Mouse (Mus musculus) kidney, embryonic 14.5 days (tissue): ENCODE measurements around the gene Hoxd3. TPM values are rescaled to one million over a fixed set of nuclear protein-coding genes. Genes with fewer than 3 reads are reported as not detected.

Experiments used
- ATAC-seq: fragments of 200-750 bp; cut with Nextera tagmentation; 2 replicates; pipeline ENCODE4 v1.8.0; 2017; ENCODE audit warnings: moderate number of reproducible peaks, mild to moderate bottlenecking, moderate TSS enrichment, moderate library complexity; ENCODE audit not compliant: low FRiP score, low TSS enrichment
- H3K27ac ChIP-seq: fragments of 300-500 bp; sonication (generic); 2 replicates; pipeline ENCODE4 v1.5.1; 2014; ENCODE audit warnings: low read depth, mild to moderate bottlenecking, low read length, moderate library complexity, mixed read lengths
- H3K27me3 ChIP-seq: fragments of 300-500 bp; sonication (generic); 2 replicates; pipeline ENCODE4 v1.6.1; 2014; ENCODE audit warnings: mild to moderate bottlenecking, low read length; ENCODE audit not compliant: control insufficient read depth, insufficient read depth
- H3K36me3 ChIP-seq: fragments of 300-500 bp; sonication (generic); 2 replicates; pipeline ENCODE4 v1.6.1; 2014; ENCODE audit warnings: low read length, mixed read lengths; ENCODE audit not compliant: control insufficient read depth, insufficient read depth
- H3K4me1 ChIP-seq: fragments of 300-500 bp; sonication (generic); 2 replicates; pipeline ENCODE4 v1.6.1; 2014; ENCODE audit warnings: low read length, mixed read lengths; ENCODE audit not compliant: control insufficient read depth, insufficient read depth
- H3K4me2 ChIP-seq: fragments of 300-500 bp; sonication (generic); replicated peaks from 2 replicates; pipeline ENCODE4 v1.6.1; 2014; ENCODE audit warnings: low read depth, mild to moderate bottlenecking, low read length
- H3K4me3 ChIP-seq: fragments of 300-500 bp; sonication (generic); 2 replicates; pipeline ENCODE4 v1.5.1; 2014; ENCODE audit warnings: mild to moderate bottlenecking, low read length
- H3K9ac ChIP-seq: fragments of 300-500 bp; sonication (generic); 2 replicates; pipeline ENCODE4 v1.6.1; 2014; ENCODE audit warnings: low read depth, mild to moderate bottlenecking, low read length, moderate library complexity
- H3K9me3 ChIP-seq: fragments of 300-500 bp; sonication (generic); 2 replicates; pipeline ENCODE4 v1.6.1; 2016; ENCODE audit warnings: low read length; ENCODE audit not compliant: control insufficient read depth
- WGBS: fragments of 180-500 bp; shearing (Covaris S2); extraction: QIAGEN DNeasy Blood & Tissue Kit; methylation state at CpG from one replicate; pipeline ENCODE4 v1.1.7; 2014; 5-methylcytosine and 5-hydroxymethylcytosine counted together
- polyA plus RNA-seq: library from polyadenylated mRNA; unstranded; fragments of >200 nt; fragmentation: Nextera tagmentation; extraction: Ambion mirVana; gene quantifications from 2 replicates; pipeline ENCODE4 v1.2.1, GENCODE M21; 2014

Gene Hoxd3
- polyA plus RNA-seq, 1 experiment from 2014 or later = 12.6 TPM

GRCm38 (mm10) chr2:74737578-74738070, 25.9 kb downstream of the Hoxd3 start:
- H3K27me3 ChIP-seq = peaks cover 2% of the 10 kb centered on the region; the same call in 1 of the 2 replicates
- no peaks in the 10 kb centered on the region for H3K9me3 ChIP-seq
- H3K9ac ChIP-seq = peak overlapping the region; percentile 67
- ATAC-seq = no peak
- peak overlapping the region; percentile 95; the same call in 1 of the 2 replicates for H3K27ac ChIP-seq
- H3K4me1 ChIP-seq = peaks cover 63% of the 10 kb centered on the region
- peak overlapping the region; percentile 74 for H3K4me2 ChIP-seq
- peak overlapping the region; percentile 34 for H3K4me3 ChIP-seq
- 38% methylated on average over 7 of the region's 7 CpGs for WGBS
- no peaks in the 10 kb centered on the region for H3K36me3 ChIP-seq

GRCm38 (mm10) chr2:74738623-74739475, 27.1 kb downstream of the Hoxd3 start:
- Histone ChIP-seq H3K4me1 (peaks cover 61% of the 10 kb centered on the region), H3K4me3 (peak overlapping the region; percentile 34)

GRCm38 (mm10) chr2:74739476-74739800, 27.7 kb downstream of the Hoxd3 start:
- H3K4me3 ChIP-seq = peak overlapping the region; percentile 34
- H3K4me2 ChIP-seq = peak overlapping the region; percentile 74
- ATAC-seq = no peak
- 10% methylated on average over 2 of the region's 2 CpGs for WGBS
- no peaks in the 10 kb centered on the region for H3K27me3 ChIP-seq
- no peaks in the 10 kb centered on the region for H3K9me3 ChIP-seq
- H3K36me3 ChIP-seq = no peaks in the 10 kb centered on the region; the same call in 1 of the 2 replicates
- H3K9ac ChIP-seq = peak overlapping the region; percentile 72; the same call in 1 of the 2 replicates
- H3K27ac ChIP-seq = peak overlapping the region; percentile 95
- H3K4me1 ChIP-seq = peaks cover 56% of the 10 kb centered on the region

More at GRCm38 (mm10) chr2:74738623-74739475, 27.1 kb downstream of the Hoxd3 start:
- no peaks in the 10 kb centered on the region for H3K9me3 ChIP-seq
- H3K27ac ChIP-seq = peak overlapping the region; percentile 95
- WGBS = 4% methylated on average over 20 of the region's 20 CpGs
- H3K9ac ChIP-seq = peak overlapping the region; percentile 67; the same call in 1 of the 2 replicates
- H3K36me3 ChIP-seq = no peaks in the 10 kb centered on the region
- 0 out of 2 replicates have a peak, but pooled peaks have one; percentile 3 for ATAC-seq
- H3K4me2 ChIP-seq = peak overlapping the region; percentile 74
- H3K27me3 ChIP-seq = peaks cover under 1% of the 10 kb centered on the region; the same call in 1 of the 2 replicates

GRCm38 (mm10) chr2:74739869-74740268, 28.1 kb downstream of the Hoxd3 start:
- Histone ChIP-seq H3K9me3 (no peaks in the 10 kb centered on the region), H3K36me3 (no peaks in the 10 kb centered on the region; the same call in 1 of the 2 replicates), H3K9ac (peak overlapping the region; percentile 72), H3K27ac (peak overlapping the region; percentile 95), H3K4me2 (peak overlapping the region; percentile 74), H3K4me1 (peaks cover 52% of the 10 kb centered on the region), H3K27me3 (no peaks in the 10 kb centered on the region), H3K4me3 (peak overlapping the region; percentile 34)
- ATAC-seq = no peak
- 3% methylated on average over 14 of the region's 14 CpGs for WGBS

GRCm38 (mm10) chr2:74740311-74741091, 28.8 kb downstream of the Hoxd3 start:
- H3K27ac ChIP-seq = peak overlapping the region; percentile 95
- peak; percentile 59 for ATAC-seq
- H3K4me2 ChIP-seq = peak overlapping the region; percentile 74
- no peaks in the 10 kb centered on the region for H3K9me3 ChIP-seq
- H3K36me3 ChIP-seq = no peaks in the 10 kb centered on the region; the same call in 1 of the 2 replicates
- peak overlapping the region; percentile 34 for H3K4me3 ChIP-seq
- peaks cover 52% of the 10 kb centered on the region for H3K4me1 ChIP-seq
- no peaks in the 10 kb centered on the region for H3K27me3 ChIP-seq
- H3K9ac ChIP-seq = peak overlapping the region; percentile 72
- WGBS = 2% methylated on average over 43 of the region's 43 CpGs

GRCm38 (mm10) chr2:74741252-74741978, 29.7 kb downstream of the Hoxd3 start:
- Histone ChIP-seq H3K27me3 (no peaks in the 10 kb centered on the region; the same call in 1 of the 2 replicates), H3K9me3 (no peaks in the 10 kb centered on the region), H3K4me3 (no peak overlapping the region), H3K9ac (no peak overlapping the region), H3K36me3 (no peaks in the 10 kb centered on the region; the same call in 1 of the 2 replicates), H3K4me2 (no peak overlapping the region), H3K4me1 (peaks cover 49% of the 10 kb centered on the region), H3K27ac (peak overlapping the region; percentile 95)
- ATAC-seq = no peak
- WGBS = 31% methylated on average over 2 of the region's 3 CpGs

- peaks cover 52% of the 10 kb centered on the region for H3K4me1 ChIP-seq
- no peak overlapping the region; the same call in 1 of the 2 replicates for H3K27ac ChIP-seq
Measured at GRCm38 (mm10) chr2:74741979-74742277, 30.2 kb downstream of the Hoxd3 start.

GRCm38 (mm10) chr2:74745540-74746297, 34.0 kb downstream of the Hoxd3 start:
- peak overlapping the region; percentile 62; the same call in 1 of the 2 replicates for H3K9ac ChIP-seq
- peak overlapping the region; percentile 51 for H3K4me2 ChIP-seq
- no peaks in the 10 kb centered on the region; the same call in 1 of the 2 replicates for H3K27me3 ChIP-seq
- H3K27ac ChIP-seq = peak overlapping the region; percentile 59; the same call in 1 of the 2 replicates
- H3K4me1 ChIP-seq = peaks cover 48% of the 10 kb centered on the region
- H3K4me3 ChIP-seq = peak overlapping the region; percentile 35
- H3K9me3 ChIP-seq = no peaks in the 10 kb centered on the region
- WGBS = 23% methylated on average over 6 of the region's 6 CpGs
- H3K36me3 ChIP-seq = no peaks in the 10 kb centered on the region; the same call in 1 of the 2 replicates
- ATAC-seq = no peak

More at GRCm38 (mm10) chr2:74741979-74742277, 30.2 kb downstream of the Hoxd3 start:
- Histone ChIP-seq H3K36me3 (no peaks in the 10 kb centered on the region; the same call in 1 of the 2 replicates), H3K27me3 (no peaks in the 10 kb centered on the region; the same call in 1 of the 2 replicates), H3K4me2 (no peak overlapping the region), H3K9ac (no peak overlapping the region), H3K4me3 (no peak overlapping the region), H3K9me3 (no peaks in the 10 kb centered on the region)
- no peak for ATAC-seq
